Mouse (Mus musculus) lung, postnatal 0 days (tissue): ENCODE results near the gene Sept3. TPM values are rescaled to one million over a fixed set of nuclear protein-coding genes. Genes with fewer than 3 reads are reported as not detected.

Experiments used
- ATAC-seq: fragments of 200-750 bp; cut with Nextera tagmentation; 2 replicates; pipeline ENCODE4 v1.8.0; 2017; ENCODE audit warnings: moderate library complexity
- DNase-seq: peaks from one replicate; pipeline ENCODE4 v3.0.0-alpha.2; 2016; ENCODE audit warnings: low spot score
- H3K27ac ChIP-seq: fragments of 300-500 bp; sonication (generic); 2 replicates; pipeline ENCODE4 v1.5.1; 2014; ENCODE audit warnings: antibody characterized with exemption, mild to moderate bottlenecking, low read length, mixed read lengths
- H3K27me3 ChIP-seq: fragments of 300-500 bp; sonication (generic); replicated peaks from 2 replicates; pipeline ENCODE4 v1.6.1; 2014; ENCODE audit warnings: low read length, mixed read lengths; ENCODE audit not compliant: insufficient read depth
- H3K36me3 ChIP-seq: fragments of 300-500 bp; sonication (generic); 2 replicates; pipeline ENCODE4 v1.6.1; 2014; ENCODE audit warnings: low read length, mixed read lengths; ENCODE audit not compliant: insufficient read depth
- H3K4me1 ChIP-seq: fragments of 300-500 bp; sonication (generic); 2 replicates; pipeline ENCODE4 v1.6.1; 2014; ENCODE audit warnings: antibody characterized with exemption, low read depth, low read length, mixed read lengths; ENCODE audit not compliant: insufficient read depth
- H3K4me2 ChIP-seq: fragments of 300-500 bp; sonication (generic); replicated peaks from 2 replicates; pipeline ENCODE4 v1.6.1; 2014; ENCODE audit warnings: low read depth, mild to moderate bottlenecking, low read length, moderate library complexity, mixed read lengths
- H3K4me3 ChIP-seq: fragments of 300-500 bp; sonication (generic); 2 replicates; pipeline ENCODE4 v1.5.1; 2014; ENCODE audit warnings: low read depth, low read length
- H3K9ac ChIP-seq: fragments of 300-500 bp; sonication (generic); replicated peaks from 2 replicates; pipeline ENCODE4 v1.6.1; 2014; ENCODE audit warnings: low read depth, mild to moderate bottlenecking
- H3K9me3 ChIP-seq: fragments of 300-500 bp; sonication (generic); 2 replicates; pipeline ENCODE4 v1.6.1; 2016; ENCODE audit warnings: low read length, mixed read lengths
- CTCF ChIP-seq: IDR thresholded peaks from 2 replicates; pipeline ENCODE4 v1.5.1; 2016; ENCODE audit warnings: antibody characterized with exemption, mild to moderate bottlenecking
- EP300 ChIP-seq: IDR thresholded peaks from 2 replicates; pipeline ENCODE4 v1.6.1; 2016; ENCODE audit warnings: antibody characterized with exemption, mild to moderate bottlenecking, control low read depth
- WGBS: fragments of 180-500 bp; shearing (Covaris S2); extraction: QIAGEN DNeasy Blood & Tissue Kit; methylation state at CpG from one replicate; pipeline ENCODE4 v1.1.7; 2014; 5-methylcytosine and 5-hydroxymethylcytosine counted together
- polyA plus RNA-seq: library from polyadenylated mRNA; unstranded; fragments of >200 nt; fragmentation: Nextera tagmentation; extraction: Ambion mirVana; gene quantifications from 2 replicates; pipeline ENCODE4 v1.2.1, GENCODE M21; 2015

Sept3 gene
- polyA plus RNA-seq, 1 experiment from 2014 or later = 0.26 TPM

GRCm38 (mm10) chr15:82339634-82340254, 65.1 kb downstream of the Sept3 start:
- H3K9ac ChIP-seq = no peak overlapping the region
- TF ChIP-seq EP300 (no peak), CTCF (no peak)
- DNase-seq (peak; percentile 27), ATAC-seq (no peak)
- H3K4me2 ChIP-seq = no peak overlapping the region
- peaks cover 7% of the 10 kb centered on the region; the same call in 1 of the 2 replicates for H3K4me1 ChIP-seq
- no peaks in the 10 kb centered on the region for H3K9me3 ChIP-seq
- WGBS = 58% methylated on average over 8 of the region's 8 CpGs
- no peak overlapping the region for H3K4me3 ChIP-seq
- peak overlapping the region; percentile 73; the same call in 1 of the 2 replicates for H3K27ac ChIP-seq
- peaks cover 12% of the 10 kb centered on the region for H3K36me3 ChIP-seq
- H3K27me3 ChIP-seq = no peaks in the 10 kb centered on the region

GRCm38 (mm10) chr15:82340414-82341035, 65.8 kb downstream of the Sept3 start:
- TF ChIP-seq CTCF (no peak), EP300 (no peak)
- peaks cover 4% of the 10 kb centered on the region for H3K36me3 ChIP-seq
- H3K4me2 ChIP-seq = peak overlapping the region; percentile 79
- peak overlapping the region; percentile 72 for H3K9ac ChIP-seq
- H3K9me3 ChIP-seq = no peaks in the 10 kb centered on the region
- WGBS = 31% methylated on average over 19 of the region's 21 CpGs
- H3K4me1 ChIP-seq = peaks cover 7% of the 10 kb centered on the region; the same call in 1 of the 2 replicates
- peak overlapping the region; percentile 73 for H3K27ac ChIP-seq
- no peaks in the 10 kb centered on the region for H3K27me3 ChIP-seq
- peak overlapping the region; percentile 46 for H3K4me3 ChIP-seq
- no peak for ATAC-seq
- peak; percentile 35 for DNase-seq

- Histone ChIP-seq H3K4me1 (peaks cover 7% of the 10 kb centered on the region; the same call in 1 of the 2 replicates), H3K4me3 (peak overlapping the region; percentile 46), H3K36me3 (no peaks in the 10 kb centered on the region), H3K9ac (peak overlapping the region; percentile 72), H3K9me3 (no peaks in the 10 kb centered on the region), H3K27me3 (no peaks in the 10 kb centered on the region), H3K27ac (peak overlapping the region; percentile 73), H3K4me2 (peak overlapping the region; percentile 79)
- TF ChIP-seq EP300 = no peak
- peak; percentile 2; the same call in 1 of the 2 replicates for TF ChIP-seq CTCF
- WGBS = under 1% methylated on average over 36 of the region's 40 CpGs
- ATAC-seq (peak; percentile 1; the same call in 1 of the 2 replicates), DNase-seq (peak; percentile 80)
Observed at GRCm38 (mm10) chr15:82341036-82341501, 66.4 kb downstream of the Sept3 start.

DNA sequence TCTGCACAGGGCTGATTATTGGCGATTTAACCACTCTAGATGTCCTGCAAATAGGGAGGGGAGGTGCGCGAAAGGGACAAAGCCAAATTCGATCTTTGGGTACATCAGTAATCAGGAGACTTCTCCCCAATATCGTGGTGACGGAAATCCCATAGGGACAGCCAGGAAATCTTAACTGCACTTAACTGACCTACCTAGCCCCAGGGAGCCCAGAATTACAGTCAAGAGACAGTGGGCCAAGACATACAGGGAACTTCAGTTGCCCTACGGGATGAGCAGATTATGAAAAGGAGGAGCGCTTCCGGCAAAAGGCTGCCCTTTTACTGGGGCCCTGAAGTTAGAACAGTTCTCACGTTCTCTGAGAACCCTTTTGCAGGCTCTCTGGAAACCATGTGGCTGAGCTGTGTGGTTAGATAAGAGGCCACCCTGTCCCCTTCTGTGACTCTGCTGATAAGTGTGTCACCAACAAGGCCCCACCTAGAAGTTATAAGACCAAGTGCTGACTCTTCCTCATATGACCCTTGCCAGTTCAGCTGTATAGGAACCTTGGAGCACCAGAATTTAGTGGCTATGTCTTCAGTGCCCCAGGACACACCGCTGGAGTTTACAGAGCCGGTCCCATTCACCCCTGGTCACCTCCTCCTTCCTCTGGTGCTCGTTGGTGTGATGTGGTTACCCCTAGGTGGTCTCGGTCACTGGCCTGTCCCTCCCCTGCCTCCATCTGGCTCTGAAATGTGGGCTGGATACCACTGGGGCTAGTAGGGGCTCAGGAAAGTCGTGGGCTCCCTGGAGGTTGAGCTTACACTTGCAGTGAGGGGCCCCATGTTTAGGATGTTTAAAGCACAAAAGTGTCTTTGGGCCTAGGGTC, 67.2 kb downstream of the Sept3 start:
- H3K9me3 ChIP-seq = no peaks in the 10 kb centered on the region
- DNase-seq = peak; percentile 32
- 50% methylated on average over 15 of the region's 15 CpGs for WGBS
- H3K4me3 ChIP-seq = peak overlapping the region; percentile 46
- no peaks in the 10 kb centered on the region for H3K36me3 ChIP-seq
- ATAC-seq = no peak
- H3K4me1 ChIP-seq = peaks cover 10% of the 10 kb centered on the region
- TF ChIP-seq EP300 (no peak), CTCF (no peak)
- peak overlapping the region; percentile 79 for H3K4me2 ChIP-seq
- H3K9ac ChIP-seq = peak overlapping the region; percentile 72
- H3K27ac ChIP-seq = peak overlapping the region; percentile 73
- H3K27me3 ChIP-seq = no peaks in the 10 kb centered on the region

- Histone ChIP-seq H3K36me3 (no peaks in the 10 kb centered on the region), H3K9ac (no peak overlapping the region), H3K9me3 (no peaks in the 10 kb centered on the region), H3K4me2 (no peak overlapping the region; the same call in 1 of the 2 replicates), H3K27me3 (no peaks in the 10 kb centered on the region), H3K27ac (no peak overlapping the region; the same call in 1 of the 2 replicates), H3K4me1 (peaks cover 16% of the 10 kb centered on the region), H3K4me3 (no peak overlapping the region)
- TF ChIP-seq EP300 = no peak
- no peak for TF ChIP-seq CTCF
- DNase-seq (no peak), ATAC-seq (no peak)
- 70% methylated on average over 5 of the region's 5 CpGs for WGBS
Observed at GRCm38 (mm10) chr15:82342543-82342935, 67.8 kb downstream of the Sept3 start.
